ENCODE assay signal across 9 mouse cellular contexts in the genomic region with DNA sequence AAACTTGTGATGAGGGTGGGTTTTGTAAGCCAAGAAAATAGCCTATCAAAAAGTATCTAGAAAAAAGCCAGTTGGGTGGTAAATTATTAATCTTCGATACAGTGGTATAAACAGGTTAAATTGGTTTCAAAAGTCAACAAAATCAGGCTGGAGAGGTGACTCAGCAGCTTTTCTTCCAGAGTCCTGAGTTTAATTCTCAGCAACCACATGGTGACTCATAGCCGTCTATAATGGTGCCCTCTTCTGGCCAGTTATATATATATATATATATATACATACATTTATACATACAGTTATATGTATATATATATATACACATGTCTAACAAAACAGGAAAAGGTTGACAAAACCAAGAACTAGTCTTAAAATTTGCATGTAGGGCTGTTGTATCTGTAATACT. TPM values are rescaled to one million over a fixed set of nuclear protein-coding genes. Genes with fewer than 3 reads are reported as not detected.
DNase-seq lines count a peak whose midpoint lies in the region; ATAC-seq and TF ChIP-seq lines count a peak whose summit lies in the region.
"Had no signal": no experiment of that assay in that cellular context is flagged by ENCODE, and none has a peak within 500 bp of the region (broad histone marks: within the 10 kb centered on the region; RNA-seq: fewer than 3 reads in every experiment).

No protein-coding gene starts in this region.

- no peaks in the 10 kb centered on the region for H3K27me3 ChIP-seq in lung, postnatal 0 days (replicated peaks; ENCODE audit: insufficient read depth, low read length)
- no peaks in the 10 kb centered on the region for H3K27me3 ChIP-seq in intestine, postnatal 0 days (replicated peaks; ENCODE audit: control insufficient read depth, insufficient read depth, low read length)
- H3K27me3 ChIP-seq in midbrain, embryonic 15.5 days (replicated peaks) = no peaks in the 10 kb centered on the region

- no peak overlapping the region for H3K27ac ChIP-seq in lung, postnatal 0 days (ENCODE audit: low read length)
- H3K27ac ChIP-seq in intestine, postnatal 0 days (ENCODE audit: low read depth, low read length) = no peak overlapping the region
- H3K27ac ChIP-seq in midbrain, embryonic 15.5 days = no peak overlapping the region

- no peak overlapping the region for H3K4me3 ChIP-seq in lung, postnatal 0 days (ENCODE audit: low read depth, low read length)
- H3K4me3 ChIP-seq in intestine, postnatal 0 days (ENCODE audit: low read depth, low read length) = no peak overlapping the region
- no peak overlapping the region for H3K4me3 ChIP-seq in midbrain, embryonic 15.5 days

- no peak overlapping the region for H3K9ac ChIP-seq in lung, postnatal 0 days (replicated peaks; ENCODE audit: low read depth)
- no peak overlapping the region for H3K9ac ChIP-seq in intestine, postnatal 0 days (ENCODE audit: low read depth, low read length)
- no peak overlapping the region for H3K9ac ChIP-seq in midbrain, embryonic 15.5 days

- peak; percentile 26; the same call in 1 of the 2 replicates for TF ChIP-seq CTCF in lung, postnatal 0 days (IDR thresholded peaks at IDR 0.05)
- TF ChIP-seq CTCF in intestine, postnatal 0 days (IDR thresholded peaks at IDR 0.05; ENCODE audit: low read depth) = peak; percentile 49

- TF ChIP-seq EP300 in lung, postnatal 0 days (IDR thresholded peaks at IDR 0.05) = no peak

- no peaks in the 10 kb centered on the region for H3K4me1 ChIP-seq in lung, postnatal 0 days (ENCODE audit: insufficient read depth, low read depth, low read length)
- peaks cover 6% of the 10 kb centered on the region; the same call in 1 of the 2 replicates for H3K4me1 ChIP-seq in intestine, postnatal 0 days (replicated peaks; ENCODE audit: control insufficient read depth, insufficient read depth, low read length)
- H3K4me1 ChIP-seq in midbrain, embryonic 15.5 days = no peaks in the 10 kb centered on the region

- H3K9me3 ChIP-seq in lung, postnatal 0 days (ENCODE audit: low read length) = no peaks in the 10 kb centered on the region
- H3K9me3 ChIP-seq in intestine, postnatal 0 days (ENCODE audit: control insufficient read depth) = no peaks in the 10 kb centered on the region
- no peaks in the 10 kb centered on the region for H3K9me3 ChIP-seq in midbrain, embryonic 15.5 days

- H3K36me3 ChIP-seq in lung, postnatal 0 days (ENCODE audit: insufficient read depth, low read length) = no peaks in the 10 kb centered on the region; the same call in 1 of the 2 replicates
- H3K36me3 ChIP-seq in intestine, postnatal 0 days (ENCODE audit: control insufficient read depth, insufficient read depth) = peaks cover 25% of the 10 kb centered on the region; the same call in 1 of the 2 replicates
- H3K36me3 ChIP-seq in midbrain, embryonic 15.5 days (replicated peaks) = peaks cover 6% of the 10 kb centered on the region; the same call in 1 of the 2 replicates

- 34% methylated on average over 2 of the region's 2 CpGs for WGBS in lung, postnatal 0 days
- 24% methylated on average over 2 of the region's 2 CpGs for WGBS in intestine, postnatal 0 days
- WGBS in midbrain, embryonic 15.5 days = 75% methylated on average over 2 of the region's 2 CpGs

- peak; percentile 77 for DNase-seq in lung, postnatal 0 days (ENCODE audit: low spot score)
- DNase-seq in lung, postnatal 4 days = no peak
- peak; percentile 44 for DNase-seq in R1 (ENCODE audit: low read depth, low spot score)
- DNase-seq in right cerebral cortex, postnatal 36 days (ENCODE audit: low spot score in 2 of 2) = no peak
- no peak for DNase-seq in gastrocnemius, adult 18-20 months (ENCODE audit: low spot score)
- DNase-seq in right cerebral cortex, postnatal 14 days = no peak
- DNase-seq: right cerebral cortex, postnatal 4 days had no signal

- H3K4me2 ChIP-seq in lung, postnatal 0 days (replicated peaks; ENCODE audit: low read depth, low read length) = no peak overlapping the region
- no peak overlapping the region for H3K4me2 ChIP-seq in intestine, postnatal 0 days (replicated peaks; ENCODE audit: low read depth)
- H3K4me2 ChIP-seq in midbrain, embryonic 15.5 days = no peak overlapping the region

- ATAC-seq in lung, postnatal 0 days = peak; percentile 32
- ATAC-seq in intestine, postnatal 0 days = peak; percentile 69
- ATAC-seq in midbrain, embryonic 15.5 days (replicated peaks) = 0 out of 2 replicates have a peak, but pooled peaks have one; percentile 24

RNA-seq across cellular contexts. Expression of a gene that starts 27.3 kb away (rescaled TPM):
- 39.9 and 47.1 TPM in 2 replicates for polyA plus RNA-seq in lung, postnatal 0 days (2015; fragmentation: Nextera tagmentation; extraction: Ambion mirVana)
- 30.0 and 30.3 TPM in 2 replicates for polyA plus RNA-seq in intestine, postnatal 0 days (2015; fragmentation: Nextera tagmentation; extraction: Ambion mirVana)
- polyA plus RNA-seq in midbrain, embryonic 15.5 days (2015; fragmentation: Nextera tagmentation; extraction: Ambion mirVana) = 0.88 and 2.2 TPM in 2 replicates
- total RNA-seq in gastrocnemius, adult 18-20 months (2021) = 100 to 1,000 TPM; 443 to 513 TPM

RNA-seq across cellular contexts. Expression of a gene that starts 28.6 kb away (rescaled TPM):
- 74.9 and 95.5 TPM in 2 replicates for polyA plus RNA-seq in lung, postnatal 0 days (2015; fragmentation: Nextera tagmentation; extraction: Ambion mirVana)
- 60.6 and 64.8 TPM in 2 replicates for polyA plus RNA-seq in intestine, postnatal 0 days (2015; fragmentation: Nextera tagmentation; extraction: Ambion mirVana)
- polyA plus RNA-seq in midbrain, embryonic 15.5 days (2015; fragmentation: Nextera tagmentation; extraction: Ambion mirVana) = 227 and 232 TPM in 2 replicates
- 10 to 100 TPM; 21.6 to 31.6 TPM for total RNA-seq in gastrocnemius, adult 18-20 months (2021)

RNA-seq across cellular contexts. Expression of a gene that starts 28.7 kb away (rescaled TPM):
- 54.0 and 58.7 TPM in 2 replicates for polyA plus RNA-seq in lung, postnatal 0 days (2015; fragmentation: Nextera tagmentation; extraction: Ambion mirVana)
- 17.9 and 20.4 TPM in 2 replicates for polyA plus RNA-seq in intestine, postnatal 0 days (2015; fragmentation: Nextera tagmentation; extraction: Ambion mirVana)
- polyA plus RNA-seq in midbrain, embryonic 15.5 days (2015; fragmentation: Nextera tagmentation; extraction: Ambion mirVana) = 40.0 and 41.0 TPM in 2 replicates
- total RNA-seq in gastrocnemius, adult 18-20 months (2021) = 100 to 1,000 TPM in 1 of 2 experiments, 10 to 100 TPM in 1; 51.5 to 107 TPM

Comparison
In these comparisons a context has a peak if more than half of its experiments do, and no peak if none do; other contexts are left out.
1. DNase-seq: peak in lung, postnatal 0 days (single experiment) and R1 (single experiment); none in lung, postnatal 4 days (0 of 2), right cerebral cortex, postnatal 36 days (0 of 2), gastrocnemius, adult 18-20 months (single experiment) and right cerebral cortex, postnatal 14 days (single experiment).
2. Peak in every context shown above with its lines, with median percentiles within 50 percentile points of each other: ATAC-seq.